Mouse (Mus musculus) neural tube, embryonic 12.5 days (tissue): ENCODE measurements around the gene Npr3. TPM values are rescaled to one million over a fixed set of nuclear protein-coding genes. Genes with fewer than 3 reads are reported as not detected.

Source experiments
- ATAC-seq: fragments of 200-750 bp; cut with Nextera tagmentation; 2 replicates; pipeline ENCODE4 v1.8.0; 2017; ENCODE audit warnings: low read depth, mild to moderate bottlenecking, moderate TSS enrichment, moderate library complexity; ENCODE audit not compliant: low FRiP score
- H3K27ac ChIP-seq: fragments of 300-500 bp; sonication (generic); 2 replicates; pipeline ENCODE4 v1.5.1; 2016
- H3K27me3 ChIP-seq: fragments of 300-500 bp; sonication (generic); replicated peaks from 2 replicates; pipeline ENCODE4 v1.6.1; 2016; ENCODE audit warnings: mild to moderate bottlenecking
- H3K36me3 ChIP-seq: fragments of 300-500 bp; sonication (generic); 2 replicates; pipeline ENCODE4 v1.6.1; 2016; ENCODE audit warnings: mild to moderate bottlenecking
- H3K4me1 ChIP-seq: fragments of 300-500 bp; sonication (generic); 2 replicates; pipeline ENCODE4 v1.6.1; 2016
- H3K4me2 ChIP-seq: fragments of 300-500 bp; sonication (generic); replicated peaks from 2 replicates; pipeline ENCODE4 v1.6.1; 2016; ENCODE audit warnings: mild to moderate bottlenecking
- H3K4me3 ChIP-seq: fragments of 300-500 bp; sonication (generic); 2 replicates; pipeline ENCODE4 v1.5.1; 2016
- H3K9ac ChIP-seq: fragments of 300-500 bp; sonication (generic); 2 replicates; pipeline ENCODE4 v1.6.1; 2016; ENCODE audit warnings: mild to moderate bottlenecking
- H3K9me3 ChIP-seq: fragments of 300-500 bp; sonication (generic); 2 replicates; pipeline ENCODE4 v1.6.1; 2016; ENCODE audit warnings: mild to moderate bottlenecking
- WGBS: fragments of 180-500 bp; shearing (Covaris S2); methylation state at CpG from one replicate; pipeline ENCODE4 v1.1.7; 2016; 5-methylcytosine and 5-hydroxymethylcytosine counted together
- polyA plus RNA-seq: library from polyadenylated mRNA; unstranded; fragments of >200 nt; fragmentation: Nextera tagmentation; extraction: Ambion mirVana; gene quantifications from 2 replicates; pipeline ENCODE4 v1.2.1, GENCODE M21; 2016

Npr3 gene
- 6.1 and 6.3 TPM in 2 replicates for polyA plus RNA-seq

DNA sequence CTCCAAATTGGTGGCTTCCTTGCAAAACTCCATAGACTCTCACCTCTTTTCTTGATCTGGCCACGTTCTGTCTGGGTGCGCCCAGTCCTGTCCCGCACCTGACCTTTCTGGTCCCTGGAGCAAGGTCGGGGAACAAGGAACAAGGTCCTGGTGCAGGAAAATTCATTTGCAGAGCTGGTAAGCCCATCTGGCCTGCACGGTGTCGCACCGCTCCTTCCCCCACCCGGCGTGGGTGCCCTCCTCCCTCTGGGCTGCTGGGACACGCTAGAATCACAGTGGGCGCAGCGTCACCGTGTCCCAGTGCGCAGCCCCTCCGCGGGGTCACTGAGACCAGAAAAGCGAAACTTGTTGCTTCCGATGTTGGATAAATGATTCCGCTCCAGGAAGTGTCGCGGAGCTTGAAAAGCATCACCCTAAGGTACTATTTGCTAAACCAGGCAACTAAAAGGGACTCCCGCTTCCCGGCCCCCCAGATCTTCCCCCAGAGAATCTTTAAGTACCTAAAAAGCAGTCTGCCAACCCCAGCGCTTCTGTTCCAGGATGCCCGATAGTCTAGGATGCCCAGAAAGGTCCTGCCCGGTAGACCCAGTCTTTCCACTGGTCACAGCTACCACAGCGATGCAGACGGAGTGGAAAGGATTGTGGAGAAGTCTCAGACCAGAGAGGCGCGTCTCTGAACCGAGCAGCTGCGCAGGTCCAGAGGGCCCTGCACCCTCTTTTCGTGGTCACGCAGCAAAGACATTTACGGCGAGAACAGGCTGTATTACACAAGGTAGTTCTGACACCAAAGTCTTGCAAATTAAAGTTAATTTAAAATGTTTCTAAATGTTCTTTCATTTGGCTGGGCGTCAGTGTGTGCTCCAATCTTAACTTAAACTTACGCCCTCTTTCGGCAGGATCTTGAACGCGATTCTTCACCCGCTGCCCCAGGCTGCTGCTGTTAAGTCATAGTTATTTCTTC lies at the start of gene Npr3:
Gene Npr3 (minus strand): TSS at position 717 of the 961 bp plus-strand sequence.
- H3K36me3 ChIP-seq = no peaks in the 10 kb centered on the region
- H3K4me3 ChIP-seq = peak within 1 kb of the TSS; percentile 36
- H3K9me3 ChIP-seq = no peaks in the 10 kb centered on the region
- ATAC-seq = no peak
- peak within 1 kb of the TSS; percentile 97 for H3K4me2 ChIP-seq
- WGBS = under 1% methylated on average over 42 of the region's 42 CpGs
- H3K27me3 ChIP-seq = peaks cover 58% of the 10 kb centered on the region
- H3K9ac ChIP-seq = 0 out of 2 replicates have a peak within 1 kb of the TSS, but pooled peaks have one; percentile 21
- no peak within 1 kb of the TSS for H3K27ac ChIP-seq
- H3K4me1 ChIP-seq = peaks cover 37% of the 10 kb centered on the region

DNA sequence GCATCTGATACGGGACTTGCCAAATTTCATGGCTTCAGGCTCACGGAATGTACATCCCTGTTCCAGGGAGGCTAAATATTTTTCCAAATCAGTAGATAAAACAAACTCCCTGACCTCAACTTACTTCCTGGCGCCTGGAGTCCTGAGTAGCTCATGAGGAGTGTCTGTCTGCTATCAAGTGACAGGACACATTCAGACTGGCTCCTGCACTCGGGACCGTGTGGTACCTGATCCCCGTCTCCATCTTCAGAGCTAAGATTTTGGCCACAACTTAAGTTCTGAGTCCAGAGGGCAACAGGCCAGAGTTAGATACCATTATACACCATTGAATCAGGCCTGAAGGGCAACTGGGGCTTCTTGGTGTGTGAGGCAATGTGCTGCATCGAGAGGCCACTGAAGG lies 49.0 kb upstream of the Npr3 start:
- Histone ChIP-seq H3K36me3 (no peaks in the 10 kb centered on the region), H3K9me3 (no peaks in the 10 kb centered on the region), H3K27ac (no peak overlapping the region), H3K4me1 (no peaks in the 10 kb centered on the region), H3K4me3 (no peak overlapping the region), H3K4me2 (no peak overlapping the region), H3K27me3 (no peaks in the 10 kb centered on the region), H3K9ac (no peak overlapping the region)
- WGBS = 87% methylated on average over 7 of the region's 7 CpGs
- no peak for ATAC-seq

DNA sequence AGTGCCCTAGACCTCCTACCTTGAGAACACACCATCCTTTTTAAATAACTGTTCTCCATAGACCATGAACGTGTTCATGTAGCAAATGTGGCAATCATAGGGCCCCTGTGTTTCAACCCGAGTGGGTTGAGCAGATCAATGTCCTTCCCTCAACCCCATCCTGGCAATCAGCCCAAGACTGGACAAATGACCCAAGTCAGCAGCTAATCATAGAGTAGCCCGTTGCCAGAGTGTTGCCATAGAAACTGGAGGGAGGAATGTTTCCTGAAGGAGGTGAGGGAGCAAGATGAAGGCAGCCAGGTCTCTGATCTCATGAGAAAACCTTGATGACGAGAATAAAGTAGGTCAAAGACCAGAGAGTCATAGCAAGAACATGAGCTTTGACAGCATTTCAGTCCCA lies 47.1 kb upstream of the Npr3 start:
- Histone ChIP-seq H3K4me1 (no peaks in the 10 kb centered on the region), H3K4me3 (no peak overlapping the region), H3K9ac (no peak overlapping the region), H3K9me3 (no peaks in the 10 kb centered on the region), H3K27ac (no peak overlapping the region), H3K27me3 (no peaks in the 10 kb centered on the region), H3K4me2 (no peak overlapping the region), H3K36me3 (no peaks in the 10 kb centered on the region)
- no peak for ATAC-seq
- 71% methylated on average over 4 of the region's 4 CpGs for WGBS

DNA sequence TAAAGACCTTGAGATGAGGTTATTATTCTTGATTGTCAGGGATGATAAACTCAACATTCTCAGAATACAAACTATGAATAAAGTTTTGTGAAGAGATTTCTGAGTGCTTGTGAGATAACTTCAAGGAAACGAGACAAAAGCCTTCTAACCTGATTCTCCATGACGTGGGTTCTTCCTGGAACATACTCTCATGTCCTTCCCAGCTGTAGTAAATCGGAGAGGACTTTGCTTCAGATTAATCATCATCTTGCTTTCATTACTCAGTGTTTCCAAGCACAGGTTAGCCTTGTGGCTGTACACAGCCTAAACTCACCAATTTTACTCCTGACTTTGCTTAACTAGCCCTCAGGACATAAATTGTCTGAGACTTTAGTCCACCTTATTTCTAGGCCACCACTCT lies 45.1 kb upstream of the Npr3 start:
- Histone ChIP-seq H3K4me3 (no peak overlapping the region), H3K27me3 (no peaks in the 10 kb centered on the region), H3K27ac (no peak overlapping the region), H3K4me2 (no peak overlapping the region), H3K9ac (no peak overlapping the region), H3K36me3 (no peaks in the 10 kb centered on the region), H3K9me3 (no peaks in the 10 kb centered on the region), H3K4me1 (no peaks in the 10 kb centered on the region)
- WGBS = 87% methylated on average over 3 of the region's 3 CpGs
- ATAC-seq = no peak

DNA sequence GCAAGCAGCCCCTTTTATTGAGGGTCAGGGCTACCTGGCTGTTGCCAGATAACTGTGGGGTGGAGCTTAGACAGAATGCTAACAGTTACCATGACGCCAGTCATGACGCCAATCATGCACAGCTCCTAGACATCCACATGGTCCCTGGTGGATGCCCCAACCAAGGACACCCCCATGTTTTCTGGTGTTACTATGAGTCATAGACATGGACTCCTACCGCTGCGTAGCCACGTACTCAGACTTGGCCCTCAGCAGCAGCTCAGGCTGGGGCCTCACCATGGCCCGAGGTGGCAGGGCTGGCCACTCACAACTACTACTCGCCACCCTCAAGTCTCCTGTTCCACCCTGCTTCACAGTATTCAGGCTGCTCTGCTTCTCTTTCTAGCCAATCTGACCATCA lies 44.1 kb upstream of the Npr3 start:
- Histone ChIP-seq H3K27ac (no peak overlapping the region), H3K27me3 (no peaks in the 10 kb centered on the region), H3K4me2 (no peak overlapping the region), H3K9ac (no peak overlapping the region), H3K36me3 (no peaks in the 10 kb centered on the region), H3K9me3 (no peaks in the 10 kb centered on the region), H3K4me1 (no peaks in the 10 kb centered on the region), H3K4me3 (no peak overlapping the region)
- no peak for ATAC-seq
- 96% methylated on average over 7 of the region's 7 CpGs for WGBS

DNA sequence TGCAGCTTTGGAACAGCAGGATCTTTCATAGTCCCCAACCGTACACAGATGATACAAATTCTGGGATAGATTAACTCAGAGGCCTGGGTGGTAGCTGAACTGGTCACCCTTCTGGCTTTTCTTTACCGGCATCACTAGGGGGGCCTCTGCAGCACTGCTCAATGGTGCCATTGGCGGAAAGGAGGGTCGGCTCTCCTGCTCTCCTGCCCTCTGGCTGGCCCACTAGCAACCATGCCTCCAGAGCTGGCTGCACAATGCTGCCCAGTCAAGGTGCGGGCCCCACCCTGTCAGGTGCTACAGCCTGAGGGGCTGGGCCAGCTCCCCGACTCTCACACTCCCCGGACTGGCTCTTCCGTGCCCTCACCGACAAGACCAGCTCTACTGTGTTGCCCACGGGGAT lies 43.1 kb upstream of the Npr3 start:
- H3K4me3 ChIP-seq = no peak overlapping the region
- no peaks in the 10 kb centered on the region for H3K36me3 ChIP-seq
- no peak for ATAC-seq
- H3K4me2 ChIP-seq = no peak overlapping the region
- no peaks in the 10 kb centered on the region for H3K9me3 ChIP-seq
- H3K27ac ChIP-seq = no peak overlapping the region
- no peaks in the 10 kb centered on the region for H3K4me1 ChIP-seq
- H3K9ac ChIP-seq = no peak overlapping the region
- WGBS = 91% methylated on average over 10 of the region's 10 CpGs
- H3K27me3 ChIP-seq = no peaks in the 10 kb centered on the region

DNA sequence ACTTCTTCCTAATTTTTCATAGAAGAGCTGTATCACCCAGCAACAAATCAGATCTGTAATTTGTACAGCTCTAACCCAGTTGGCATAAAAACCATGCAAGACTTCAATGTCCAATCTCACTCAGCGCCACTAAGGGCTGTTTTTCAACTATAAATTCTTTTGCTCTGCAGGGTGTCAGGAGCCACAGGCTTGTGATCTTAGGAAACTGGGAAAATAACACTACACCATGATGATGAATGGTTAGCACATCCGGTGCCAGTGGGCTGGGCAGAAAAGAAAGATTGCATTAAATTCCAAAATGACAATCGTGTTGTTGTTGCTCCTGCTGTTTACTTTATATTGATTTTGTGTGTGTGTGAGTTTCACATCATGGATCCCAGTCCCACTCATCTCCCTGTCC lies 42.4 kb upstream of the Npr3 start:
- ATAC-seq = no peak
- H3K4me2 ChIP-seq = no peak overlapping the region
- no peak overlapping the region for H3K4me3 ChIP-seq
- H3K9ac ChIP-seq = no peak overlapping the region
- no peaks in the 10 kb centered on the region for H3K36me3 ChIP-seq
- no peak overlapping the region for H3K27ac ChIP-seq
- H3K4me1 ChIP-seq = no peaks in the 10 kb centered on the region
- no peaks in the 10 kb centered on the region for H3K9me3 ChIP-seq
- H3K27me3 ChIP-seq = no peaks in the 10 kb centered on the region
- 74% methylated on average over 3 of the region's 3 CpGs for WGBS

DNA sequence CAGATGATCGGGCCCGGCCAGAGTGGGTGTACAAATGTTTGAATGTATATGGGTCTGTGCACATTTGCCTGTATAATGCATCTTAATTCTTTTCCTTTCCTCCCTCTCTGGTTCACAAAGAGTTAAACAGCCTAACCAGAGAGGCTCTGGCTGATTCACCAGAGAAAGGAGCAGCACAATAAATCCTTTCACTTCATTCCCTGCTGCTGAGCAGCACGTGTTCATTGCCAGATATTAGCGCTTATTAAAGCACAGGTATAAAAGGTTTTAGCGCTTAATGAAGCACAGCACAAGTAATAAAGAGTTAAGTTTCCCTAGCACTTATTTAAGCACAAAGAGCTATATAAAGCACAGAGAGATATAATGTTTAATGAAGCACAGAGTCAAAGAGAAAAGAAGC lies 33.8 kb upstream of the Npr3 start:
- Histone ChIP-seq H3K9ac (no peak overlapping the region), H3K36me3 (no peaks in the 10 kb centered on the region), H3K4me3 (no peak overlapping the region), H3K4me1 (no peaks in the 10 kb centered on the region), H3K27me3 (no peaks in the 10 kb centered on the region), H3K27ac (no peak overlapping the region), H3K9me3 (no peaks in the 10 kb centered on the region), H3K4me2 (no peak overlapping the region)
- ATAC-seq = no peak
- WGBS = 36% methylated on average over 5 of the region's 5 CpGs

DNA sequence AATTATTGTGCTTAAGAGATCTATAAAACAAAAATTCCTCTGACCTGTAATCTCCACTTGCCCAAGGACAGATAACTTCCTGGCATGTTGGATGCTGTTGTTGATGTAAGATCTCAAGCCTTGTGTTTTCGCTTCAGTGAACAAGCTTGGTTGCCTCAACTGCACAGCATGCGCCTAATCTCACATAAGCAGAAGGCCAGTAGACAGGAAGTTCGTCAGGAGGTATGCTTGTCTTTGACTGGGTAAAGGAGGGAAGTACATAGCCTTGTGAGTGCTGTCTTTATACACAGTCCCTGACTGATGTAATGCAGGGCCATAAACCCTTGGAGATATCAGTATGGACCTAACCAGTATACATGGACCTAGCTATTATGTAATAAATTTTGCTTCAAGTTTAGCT lies 20.7 kb upstream of the Npr3 start:
- Histone ChIP-seq H3K4me3 (no peak overlapping the region), H3K9ac (no peak overlapping the region), H3K27me3 (no peaks in the 10 kb centered on the region), H3K36me3 (no peaks in the 10 kb centered on the region), H3K4me2 (no peak overlapping the region), H3K4me1 (no peaks in the 10 kb centered on the region), H3K9me3 (no peaks in the 10 kb centered on the region), H3K27ac (no peak overlapping the region)
- WGBS = 85% methylated on average over 3 of the region's 3 CpGs
- ATAC-seq = no peak

DNA sequence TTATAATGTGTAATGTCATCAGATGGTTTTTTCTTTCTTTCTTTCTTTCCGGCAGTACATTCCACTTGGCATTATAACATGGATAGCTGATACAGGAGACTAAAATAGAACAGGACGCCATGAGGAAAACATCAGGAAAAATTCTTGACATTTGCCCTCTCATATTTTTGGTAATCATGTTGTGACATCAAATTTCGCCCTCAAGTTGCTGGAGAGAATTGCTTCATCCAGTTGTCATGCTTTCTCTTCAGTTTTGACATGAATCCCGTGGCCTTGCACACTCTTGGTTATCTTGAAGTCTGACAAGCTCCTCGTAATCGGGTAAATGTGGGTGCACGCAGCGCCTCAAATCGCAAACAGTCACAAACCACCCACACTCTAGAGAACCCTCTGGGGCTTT lies 7.0 kb upstream of the Npr3 start:
- WGBS = 91% methylated on average over 9 of the region's 9 CpGs
- no peak for ATAC-seq
- Histone ChIP-seq H3K9me3 (no peaks in the 10 kb centered on the region), H3K27me3 (no peaks in the 10 kb centered on the region), H3K4me2 (no peak overlapping the region), H3K9ac (no peak overlapping the region), H3K4me3 (no peak overlapping the region), H3K4me1 (no peaks in the 10 kb centered on the region), H3K27ac (no peak overlapping the region), H3K36me3 (no peaks in the 10 kb centered on the region)

DNA sequence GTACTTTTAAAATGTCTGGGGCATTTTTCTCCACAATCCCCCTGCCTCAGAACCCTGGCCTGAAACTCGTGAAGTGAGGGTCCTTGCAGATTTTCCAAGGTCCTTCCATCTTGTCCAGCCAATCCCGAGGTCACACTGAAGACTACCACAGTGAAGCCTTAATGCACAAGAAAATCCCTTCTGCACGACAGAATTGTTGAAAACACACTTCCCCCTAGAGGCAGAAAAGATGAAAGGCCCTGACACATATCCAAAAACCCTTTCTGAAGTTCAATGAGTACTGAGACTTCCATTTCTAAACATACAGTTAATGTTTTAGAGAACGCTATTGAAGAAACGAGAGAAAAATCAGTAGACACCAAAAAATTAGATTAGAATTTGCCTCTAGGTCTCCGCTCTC lies 2.8 kb upstream of the Npr3 start:
- 46% methylated on average over 6 of the region's 6 CpGs for WGBS
- Histone ChIP-seq H3K36me3 (no peaks in the 10 kb centered on the region), H3K4me2 (no peak overlapping the region), H3K27ac (no peak overlapping the region), H3K9ac (no peak overlapping the region), H3K27me3 (peaks cover 28% of the 10 kb centered on the region), H3K9me3 (no peaks in the 10 kb centered on the region), H3K4me3 (no peak overlapping the region), H3K4me1 (peaks cover 19% of the 10 kb centered on the region)
- ATAC-seq = no peak

DNA sequence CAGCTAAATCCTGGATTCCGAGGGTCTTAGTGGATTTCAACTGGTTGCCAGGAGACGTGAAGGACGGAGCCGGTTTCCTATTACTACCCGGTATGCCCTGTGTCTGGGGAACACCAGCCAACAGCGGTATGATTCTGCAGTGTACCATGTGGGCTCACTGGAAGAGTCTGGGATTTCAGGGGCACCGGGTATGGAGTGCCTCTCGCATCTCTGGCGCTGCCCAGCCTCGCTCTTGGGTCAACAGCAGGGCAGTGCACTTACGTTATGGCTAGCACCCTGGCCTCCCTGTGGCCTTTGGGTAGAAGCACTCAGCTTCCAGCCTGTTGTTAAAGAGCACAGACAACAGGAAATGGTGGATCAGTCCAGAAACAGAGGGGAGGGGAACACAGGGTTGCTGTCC lies 1.1 kb upstream of the Npr3 start:
- no peak overlapping the region for H3K9ac ChIP-seq
- H3K27me3 ChIP-seq = peaks cover 45% of the 10 kb centered on the region
- H3K36me3 ChIP-seq = no peaks in the 10 kb centered on the region
- H3K27ac ChIP-seq = no peak overlapping the region
- no peak for ATAC-seq
- H3K4me3 ChIP-seq = no peak overlapping the region
- H3K4me2 ChIP-seq = peak overlapping the region; percentile 43
- peaks cover 36% of the 10 kb centered on the region for H3K4me1 ChIP-seq
- H3K9me3 ChIP-seq = no peaks in the 10 kb centered on the region
- 13% methylated on average over 11 of the region's 11 CpGs for WGBS
